Mouse (Mus musculus) 416B (cell line): Measurements from ENCODE around the gene Isl2.

Experiments used
- DNase-seq: peaks from one replicate; pipeline ENCODE4 v3.0.0; 2011; ENCODE audit warnings: low read depth

The Isl2 gene

GRCm38 (mm10) chr9:55538377-55538776, at the start of gene Isl2:
TSS of gene Isl2 (plus strand) at chr9:55538672.
- no peak for DNase-seq

GRCm38 (mm10) chr9:55507922-55508321, 30.6 kb upstream of the Isl2 start:
- no peak for DNase-seq

- DNase-seq, result no peak
Measured at GRCm38 (mm10) chr9:55508701-55509100, 29.8 kb upstream of the Isl2 start.

GRCm38 (mm10) chr9:55509731-55510130, 28.7 kb upstream of the Isl2 start:
- no peak for DNase-seq

GRCm38 (mm10) chr9:55510651-55511235, 27.7 kb upstream of the Isl2 start:
- DNase-seq, result peak; percentile 4

- DNase-seq, result peak; percentile 77
Measured at GRCm38 (mm10) chr9:55511521-55511993, 26.9 kb upstream of the Isl2 start.

GRCm38 (mm10) chr9:55512027-55512543, 26.4 kb upstream of the Isl2 start, which contains the start of gene Etfa:
TSS of gene Etfa (minus strand) at chr9:55512243.
- DNase-seq, result peak; percentile 98

GRCm38 (mm10) chr9:55525716-55526115, 12.8 kb upstream of the Isl2 start:
- DNase-seq, result peak; percentile 50

GRCm38 (mm10) chr9:55535907-55536306, 2.6 kb upstream of the Isl2 start:
- peak; percentile 42 for DNase-seq

- DNase-seq, result no peak
Measured at GRCm38 (mm10) chr9:55539006-55539405, 534 bp downstream of the Isl2 start.

- DNase-seq, result no peak
Measured at GRCm38 (mm10) chr9:55539661-55540390, 1.4 kb downstream of the Isl2 start.

- no peak for DNase-seq
Measured at GRCm38 (mm10) chr9:55540391-55540770, 1.9 kb downstream of the Isl2 start.

- no peak for DNase-seq
Measured at GRCm38 (mm10) chr9:55540888-55541287, 2.4 kb downstream of the Isl2 start.

- DNase-seq, result no peak
Measured at GRCm38 (mm10) chr9:55541681-55542365, 3.4 kb downstream of the Isl2 start.

GRCm38 (mm10) chr9:55542366-55543325, 4.2 kb downstream of the Isl2 start:
- no peak for DNase-seq

- no peak for DNase-seq
Measured at GRCm38 (mm10) chr9:55543336-55543702, 4.8 kb downstream of the Isl2 start.

- no peak for DNase-seq
Measured at GRCm38 (mm10) chr9:55543703-55544401, 5.4 kb downstream of the Isl2 start.

- DNase-seq, result no peak
Measured at GRCm38 (mm10) chr9:55544861-55545555, 6.5 kb downstream of the Isl2 start.

GRCm38 (mm10) chr9:55545556-55546175, 7.2 kb downstream of the Isl2 start:
- DNase-seq, result no peak
